Mouse (Mus musculus): ENCODE results near the gene Flywch1.

Gene Flywch1

DNA sequence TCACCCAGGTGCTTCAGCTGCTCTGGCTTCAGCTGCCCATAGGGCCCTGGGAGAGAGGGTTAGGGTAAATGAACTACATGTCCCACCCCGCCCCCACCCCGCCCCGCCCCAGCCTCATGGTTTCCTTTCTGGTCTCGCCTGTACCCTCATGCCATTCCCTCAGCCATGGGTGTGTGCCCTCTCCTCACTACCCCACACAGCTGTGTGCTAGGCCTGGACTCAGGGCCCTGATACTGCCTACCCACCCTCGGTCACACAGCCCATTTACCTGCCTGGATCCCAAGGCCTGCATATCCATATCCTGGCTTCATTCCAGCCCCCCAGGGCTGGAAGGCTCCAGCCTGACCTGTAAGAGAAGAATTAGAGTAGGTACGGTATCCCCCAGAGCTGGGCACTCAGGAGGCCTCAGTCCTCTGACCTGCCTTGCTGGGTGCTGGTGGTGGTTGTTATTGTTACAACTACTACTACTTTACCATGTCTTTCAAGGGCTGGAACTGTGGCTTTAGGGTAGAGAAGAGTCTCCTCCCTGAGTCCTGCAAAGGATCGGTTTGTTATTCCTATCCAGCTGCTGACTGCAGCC, 65.8 kb downstream of the Flywch1 start:
- DNase-seq (ENCODE audit: low spot score in 2 of 2) = no peak

- no peak for DNase-seq (ENCODE audit: low spot score in 2 of 2)
Measured at GRCm38 (mm10) chr17:23704741-23705140, 66.7 kb downstream of the Flywch1 start.

DNA sequence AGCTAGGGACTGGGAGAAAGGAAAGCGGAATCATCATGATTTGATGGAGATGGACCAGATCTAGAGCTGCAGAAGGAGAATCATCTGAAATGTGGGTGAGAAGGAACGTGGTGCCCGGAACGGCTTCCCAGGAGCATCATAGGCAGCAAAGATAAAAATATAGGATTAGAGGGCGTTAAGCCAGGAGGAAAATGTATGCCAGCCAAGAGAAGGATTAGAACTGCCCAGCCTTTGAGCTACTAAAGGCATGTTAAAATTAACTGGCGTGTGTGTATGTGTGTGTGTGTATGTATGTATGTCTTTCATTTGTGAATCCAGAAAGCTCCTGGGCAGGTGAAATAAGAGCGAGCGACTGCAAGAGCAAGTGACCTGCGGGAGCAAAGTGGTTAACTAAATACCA, 68.1 kb downstream of the Flywch1 start:
- DNase-seq (ENCODE audit: low spot score in 2 of 2) = no peak

Measured in thymus, postnatal 10 days (tissue).